Mouse (Mus musculus) thymus, adult 2 months (tissue): Measurements from ENCODE around the gene Gse1.

Experiments used
- CTCF ChIP-seq: fragments of 200-500 bp; IDR thresholded peaks from 2 replicates; pipeline ENCODE4 v1.5.1; 2012; ENCODE audit warnings: mild to moderate bottlenecking, control low read depth, low read length, moderate library complexity, borderline replicate concordance; ENCODE audit not compliant: control insufficient read depth, poor library complexity, insufficient read depth; ENCODE audit errors: extremely low read depth
- POLR2A ChIP-seq: fragments of 200-500 bp; IDR thresholded peaks from 2 replicates; pipeline ENCODE4 v1.6.1; 2012; ENCODE audit warnings: mild to moderate bottlenecking, low read length, control low read depth, moderate library complexity; ENCODE audit not compliant: control insufficient read depth, poor library complexity, insufficient read depth; ENCODE audit errors: extremely low read depth

GRCm38 (mm10) chr8:120248451-120248850 lies 20.2 kb downstream of the Gse1 start:
- TF ChIP-seq CTCF (no peak), POLR2A (no peak)
